Mouse (Mus musculus) C2C12 (cell line): ENCODE measurements around the gene Dock3.

Experiments used
- CEBPB ChIP-seq: IDR thresholded peaks from one replicate; pipeline ENCODE4 v1.6.1; 2011; ENCODE audit warnings: low read depth, mild to moderate bottlenecking, control low read depth, moderate library complexity
- CTCF ChIP-seq: IDR thresholded peaks from one replicate; pipeline ENCODE4 v1.5.1; 2011; ENCODE audit not compliant: control insufficient read depth, insufficient read depth, insufficient read length
- FOSL1 ChIP-seq: IDR thresholded peaks from one replicate; pipeline ENCODE4 v1.8.0; 2011; ENCODE audit warnings: mild to moderate bottlenecking, low read length; ENCODE audit not compliant: poor library complexity, insufficient read depth, severe bottlenecking
- MYOD1 ChIP-seq: IDR thresholded peaks from one replicate; pipeline ENCODE4 v1.6.1; 2011; ENCODE audit warnings: low read depth; ENCODE audit not compliant: control insufficient read depth, insufficient read length
- MYOG ChIP-seq: IDR thresholded peaks from one replicate; pipeline ENCODE4 v1.6.1; 2011; ENCODE audit not compliant: control insufficient read depth, insufficient read length; ENCODE audit errors: extremely low read depth
- USF1 ChIP-seq: IDR thresholded peaks from one replicate; pipeline ENCODE4 v1.6.1; 2011; ENCODE audit warnings: low read depth, mild to moderate bottlenecking, control low read depth, moderate library complexity

DNA sequence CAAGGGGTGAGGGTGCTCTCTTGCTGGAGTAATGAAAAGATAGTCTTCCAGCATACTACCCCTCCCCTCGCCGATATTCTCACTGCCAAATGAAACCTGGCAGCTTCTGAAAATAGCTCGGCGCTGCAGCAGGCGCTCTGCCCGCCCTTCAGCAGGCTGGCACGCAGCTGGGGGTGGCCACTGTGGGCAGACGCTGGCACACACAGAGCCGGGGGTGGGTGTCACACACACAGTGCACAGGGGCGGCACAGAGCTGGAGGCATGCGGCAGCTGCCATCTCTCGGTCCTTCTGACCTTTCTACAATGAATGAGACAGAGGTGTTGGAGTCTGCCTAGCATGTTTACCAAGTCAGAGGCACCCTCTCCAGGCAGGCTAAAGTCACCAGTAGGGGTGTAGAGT is 22.8 kb upstream of the Dock3 start:
- TF ChIP-seq CTCF (no peak), MYOD1 (no peak), USF1 (no peak), MYOG (no peak), FOSL1 (no peak), CEBPB (no peak)
